Mouse (Mus musculus) intestine, postnatal 0 days (tissue): ENCODE results near the gene Mul1. TPM values are rescaled to one million over a fixed set of nuclear protein-coding genes. Genes with fewer than 3 reads are reported as not detected.

Source experiments
- ATAC-seq: fragments of 200-750 bp; cut with Nextera tagmentation; 2 replicates; pipeline ENCODE4 v1.8.0; 2017; ENCODE audit warnings: mild to moderate bottlenecking, moderate TSS enrichment, moderate library complexity
- H3K27ac ChIP-seq: fragments of 300-500 bp; sonication (generic); 2 replicates; pipeline ENCODE4 v1.5.1; 2014; ENCODE audit warnings: mild to moderate bottlenecking, low read depth, low read length, moderate library complexity
- H3K27me3 ChIP-seq: fragments of 300-500 bp; sonication (generic); replicated peaks from 2 replicates; pipeline ENCODE4 v1.6.1; 2014; ENCODE audit warnings: low read length, mixed read lengths; ENCODE audit not compliant: control insufficient read depth, insufficient read depth
- H3K36me3 ChIP-seq: fragments of 300-500 bp; sonication (generic); 2 replicates; pipeline ENCODE4 v1.6.1; 2014; ENCODE audit warnings: mild to moderate bottlenecking, moderate library complexity; ENCODE audit not compliant: control insufficient read depth, insufficient read depth
- H3K4me1 ChIP-seq: fragments of 300-500 bp; sonication (generic); replicated peaks from 2 replicates; pipeline ENCODE4 v1.6.1; 2014; ENCODE audit warnings: antibody characterized with exemption, low read length, mixed read lengths; ENCODE audit not compliant: control insufficient read depth, insufficient read depth
- H3K4me2 ChIP-seq: fragments of 300-500 bp; sonication (generic); replicated peaks from 2 replicates; pipeline ENCODE4 v1.6.1; 2014; ENCODE audit warnings: low read depth, mild to moderate bottlenecking, moderate library complexity
- H3K4me3 ChIP-seq: fragments of 300-500 bp; sonication (generic); 2 replicates; pipeline ENCODE4 v1.5.1; 2014; ENCODE audit warnings: low read depth, low read length
- H3K9ac ChIP-seq: fragments of 300-500 bp; sonication (generic); 2 replicates; pipeline ENCODE4 v1.6.1; 2014; ENCODE audit warnings: mild to moderate bottlenecking, low read depth, low read length
- H3K9me3 ChIP-seq: fragments of 300-500 bp; sonication (generic); 2 replicates; pipeline ENCODE4 v1.6.1; 2016; ENCODE audit warnings: mixed run types; ENCODE audit not compliant: control insufficient read depth
- CTCF ChIP-seq: sonication (generic); IDR thresholded peaks from 2 replicates; pipeline ENCODE4 v1.5.1; 2016; ENCODE audit warnings: low read depth, mild to moderate bottlenecking, control low read depth, antibody characterized with exemption, moderate library complexity
- WGBS: fragments of 180-500 bp; shearing (Covaris S2); extraction: QIAGEN DNeasy Blood & Tissue Kit; methylation state at CpG from one replicate; pipeline ENCODE4 v1.1.7; 2014; 5-methylcytosine and 5-hydroxymethylcytosine counted together
- polyA plus RNA-seq: library from polyadenylated mRNA; unstranded; fragments of >200 nt; fragmentation: Nextera tagmentation; extraction: Ambion mirVana; gene quantifications from 2 replicates; pipeline ENCODE4 v1.2.1, GENCODE M21; 2015

Mul1 gene
- polyA plus RNA-seq, 1 experiment from 2014 or later, result 34.7 TPM

- Histone ChIP-seq H3K4me3 (no peak overlapping the region), H3K9me3 (no peaks in the 10 kb centered on the region), H3K27ac (no peak overlapping the region), H3K4me1 (no peaks in the 10 kb centered on the region), H3K4me2 (no peak overlapping the region), H3K9ac (no peak overlapping the region), H3K36me3 (no peaks in the 10 kb centered on the region), H3K27me3 (no peaks in the 10 kb centered on the region)
- WGBS, result 55% methylated on average over 15 of the region's 15 CpGs
- ATAC-seq, result no peak
- TF ChIP-seq CTCF, result no peak
Measured at GRCm38 (mm10) chr4:138447827-138448602, 13.5 kb downstream of the Mul1 start.

GRCm38 (mm10) chr4:138448872-138449615 lies 14.6 kb downstream of the Mul1 start:
- no peak for ATAC-seq
- peaks cover 5% of the 10 kb centered on the region; the same call in 1 of the 2 replicates for H3K4me1 ChIP-seq
- no peak overlapping the region for H3K27ac ChIP-seq
- no peaks in the 10 kb centered on the region for H3K9me3 ChIP-seq
- no peak overlapping the region for H3K9ac ChIP-seq
- H3K4me3 ChIP-seq, result no peak overlapping the region
- H3K36me3 ChIP-seq, result no peaks in the 10 kb centered on the region
- WGBS, result 71% methylated on average over 7 of the region's 7 CpGs
- H3K4me2 ChIP-seq, result no peak overlapping the region
- TF ChIP-seq CTCF, result no peak
- no peaks in the 10 kb centered on the region for H3K27me3 ChIP-seq

GRCm38 (mm10) chr4:138449636-138450314 lies 15.3 kb downstream of the Mul1 start:
- WGBS, result 66% methylated on average over 12 of the region's 12 CpGs
- H3K27me3 ChIP-seq, result no peaks in the 10 kb centered on the region
- H3K4me3 ChIP-seq, result no peak overlapping the region
- no peak for TF ChIP-seq CTCF
- no peaks in the 10 kb centered on the region for H3K9me3 ChIP-seq
- no peak overlapping the region for H3K9ac ChIP-seq
- H3K4me1 ChIP-seq, result peaks cover 5% of the 10 kb centered on the region; the same call in 1 of the 2 replicates
- H3K36me3 ChIP-seq, result no peaks in the 10 kb centered on the region
- ATAC-seq, result no peak
- no peak overlapping the region for H3K4me2 ChIP-seq
- H3K27ac ChIP-seq, result no peak overlapping the region

GRCm38 (mm10) chr4:138452306-138453096 lies 18.0 kb downstream of the Mul1 start:
- Histone ChIP-seq H3K9ac (no peak overlapping the region), H3K27me3 (no peaks in the 10 kb centered on the region), H3K4me2 (no peak overlapping the region), H3K27ac (no peak overlapping the region), H3K4me1 (peaks cover 5% of the 10 kb centered on the region; the same call in 1 of the 2 replicates), H3K9me3 (no peaks in the 10 kb centered on the region), H3K4me3 (no peak overlapping the region), H3K36me3 (no peaks in the 10 kb centered on the region)
- no peak for TF ChIP-seq CTCF
- no peak for ATAC-seq
- 56% methylated on average over 15 of the region's 15 CpGs for WGBS

- H3K27me3 ChIP-seq, result no peaks in the 10 kb centered on the region
- TF ChIP-seq CTCF, result no peak
Measured at GRCm38 (mm10) chr4:138453097-138453752, 18.8 kb downstream of the Mul1 start.

More at GRCm38 (mm10) chr4:138453097-138453752, 18.8 kb downstream of the Mul1 start:
- Histone ChIP-seq H3K9me3 (no peaks in the 10 kb centered on the region), H3K4me3 (peak overlapping the region; percentile 94), H3K9ac (peak overlapping the region; percentile 93), H3K4me2 (peak overlapping the region; percentile 92), H3K36me3 (no peaks in the 10 kb centered on the region), H3K27ac (peak overlapping the region; percentile 95), H3K4me1 (peaks cover 5% of the 10 kb centered on the region; the same call in 1 of the 2 replicates)
- 19% methylated on average over 19 of the region's 19 CpGs for WGBS
- ATAC-seq, result peak; percentile 25; the same call in 1 of the 2 replicates
